Mouse (Mus musculus) bone marrow, adult 2 months (tissue): ENCODE data around the gene Cers5. TPM values are rescaled to one million over a fixed set of nuclear protein-coding genes. Genes with fewer than 3 reads are reported as not detected.
"Not testable (repeated sequence)": the region's sequence is repeated elsewhere in the genome, so short reads cannot be mapped to it uniquely, and the experiment has no call there.

ENCODE experiments used
- H3K27ac ChIP-seq: fragments of 200-500 bp; 2 replicates; pipeline ENCODE4 v1.5.1; 2012; ENCODE audit warnings: low read depth, mild to moderate bottlenecking, control low read depth, inconsistent platforms, low read length; ENCODE audit not compliant: control insufficient read depth, poor library complexity, insufficient read depth
- H3K4me1 ChIP-seq: fragments of 200-500 bp; 2 replicates; pipeline ENCODE4 v1.6.1; 2011; ENCODE audit warnings: low read length; ENCODE audit not compliant: control insufficient read depth, insufficient read depth
- H3K4me3 ChIP-seq: fragments of 200-500 bp; replicated peaks from 2 replicates; pipeline ENCODE3; 2011; ENCODE audit warnings: mild to moderate bottlenecking, low read depth, low read length, control low read depth; ENCODE audit not compliant: control insufficient read depth
- CTCF ChIP-seq: fragments of 200-500 bp; IDR thresholded peaks from 2 replicates; pipeline ENCODE4 v1.5.1; 2011; ENCODE audit warnings: low read length, control low read depth; ENCODE audit not compliant: control insufficient read depth, insufficient read depth
- POLR2A ChIP-seq: fragments of 200-500 bp; IDR thresholded peaks from 2 replicates; pipeline ENCODE4 v1.6.1; 2011; ENCODE audit warnings: low read depth, mild to moderate bottlenecking, control low read depth, low read length, borderline replicate concordance; ENCODE audit not compliant: control insufficient read depth
- WGBS: fragments of 180-500 bp; shearing (Covaris S2); methylation state at CpG from one replicate; pipeline ENCODE4 v1.1.7; 2018; 5-methylcytosine and 5-hydroxymethylcytosine counted together
- polyA plus RNA-seq: library from polyadenylated mRNA; stranded (reverse); fragments of >200 nt; gene quantifications from 2 replicates; pipeline ENCODE4 v1.2.4, GENCODE M21; 2011; ENCODE audit warnings: low replicate concordance; ENCODE audit not compliant: missing spikeins, insufficient read depth, insufficient read length

Gene Cers5
- polyA plus RNA-seq, 1 experiment = 33.1 TPM

DNA sequence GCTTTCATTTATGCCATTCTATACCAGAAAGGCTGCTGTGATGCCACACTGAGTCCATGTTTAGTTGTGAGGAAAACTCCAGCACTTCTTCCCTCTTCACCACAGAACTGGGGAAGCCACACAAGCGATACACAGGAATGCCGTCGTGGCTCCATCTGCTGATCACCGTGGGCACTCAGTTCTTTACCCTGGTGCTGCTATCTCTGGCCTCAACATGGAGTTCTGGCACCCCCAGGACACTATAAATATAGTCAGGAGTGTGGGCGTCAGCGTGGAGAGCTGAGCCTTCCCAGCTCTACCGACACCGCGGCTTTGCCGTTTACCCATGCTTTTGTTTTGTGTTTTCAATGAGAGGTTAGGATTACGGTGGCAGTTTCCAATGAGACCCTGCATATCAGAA is 36.0 kb downstream of the Cers5 start:
- TF ChIP-seq CTCF (no peak), POLR2A (no peak)
- no peak overlapping the region for H3K4me3 ChIP-seq
- no peak overlapping the region for H3K27ac ChIP-seq
- 89% methylated on average over 11 of the region's 11 CpGs for WGBS
- no peaks in the 10 kb centered on the region for H3K4me1 ChIP-seq

DNA sequence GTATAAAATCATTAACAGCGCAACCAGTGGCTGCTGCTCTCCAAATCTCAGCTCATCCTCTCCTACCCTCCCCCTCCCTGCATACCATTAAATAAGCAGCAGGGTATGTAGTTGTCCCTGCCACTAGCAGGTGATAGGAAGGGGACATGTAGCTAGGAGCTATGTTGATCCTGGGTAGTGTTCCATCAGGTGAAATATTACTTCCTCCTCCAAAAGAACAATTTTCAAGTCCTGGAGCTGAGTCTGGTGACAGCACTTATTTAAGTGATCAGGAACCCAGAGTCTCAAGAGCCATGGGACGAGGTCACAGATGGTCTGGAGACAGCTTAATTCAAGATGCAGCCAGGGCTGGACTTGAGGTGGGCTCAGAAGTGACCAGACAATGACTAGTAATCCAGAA is 37.1 kb downstream of the Cers5 start:
- Histone ChIP-seq H3K27ac (no peak overlapping the region), H3K4me1 (no peaks in the 10 kb centered on the region), H3K4me3 (no peak overlapping the region)
- no peak for TF ChIP-seq CTCF
- TF ChIP-seq POLR2A = no peak
- 90% methylated on average over 2 of the region's 2 CpGs for WGBS

DNA sequence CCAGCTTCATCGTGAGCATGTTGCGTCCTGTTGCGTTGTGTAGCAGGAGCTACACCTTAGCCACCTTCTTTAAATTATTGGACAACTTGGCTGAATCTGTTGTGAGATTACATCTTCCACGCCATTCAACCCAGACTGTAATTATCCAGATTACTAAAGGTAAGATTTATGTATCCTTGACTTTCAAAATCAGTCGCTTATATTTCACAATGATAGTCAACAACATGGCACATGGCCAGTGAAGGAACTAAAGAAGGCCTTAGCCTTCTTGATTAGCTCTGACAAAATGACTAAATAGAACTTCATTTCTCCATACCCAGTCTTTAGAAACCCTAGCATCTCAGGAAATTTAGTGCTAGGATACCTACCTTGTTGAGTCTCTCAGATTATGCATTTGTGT is 39.5 kb downstream of the Cers5 start:
- 82% methylated on average over 5 of the region's 5 CpGs for WGBS
- H3K4me3 ChIP-seq = no peak overlapping the region
- no peak for TF ChIP-seq POLR2A
- no peak for TF ChIP-seq CTCF

DNA sequence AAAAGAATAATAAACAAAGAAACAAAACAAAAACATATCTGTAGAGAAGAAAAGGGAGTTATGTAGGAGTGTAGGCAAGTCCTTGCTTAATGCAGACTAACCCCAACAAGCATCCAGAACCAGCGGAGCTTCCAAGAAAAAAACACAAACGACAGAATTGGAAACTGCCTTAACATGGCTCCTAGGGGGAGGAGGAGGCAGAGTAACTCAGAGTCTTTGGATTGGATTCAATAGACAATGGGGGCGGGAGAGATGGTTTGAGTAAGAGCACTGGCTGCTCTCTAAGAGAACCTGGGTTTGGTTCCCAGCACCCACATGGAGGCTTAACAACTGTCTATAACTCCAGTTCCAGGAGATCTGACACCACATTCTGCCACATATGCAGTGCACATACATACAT is 41.0 kb downstream of the Cers5 start:
- 86% methylated on average over 3 of the region's 3 CpGs for WGBS
- Histone ChIP-seq H3K4me3 (no peak overlapping the region), H3K27ac (no peak overlapping the region), H3K4me1 (no peaks in the 10 kb centered on the region)
- TF ChIP-seq CTCF (no peak), POLR2A (no peak)

More for the DNA sequence above, 39.5 kb downstream of the Cers5 start:
- no peaks in the 10 kb centered on the region for H3K4me1 ChIP-seq
- H3K27ac ChIP-seq = no peak overlapping the region

DNA sequence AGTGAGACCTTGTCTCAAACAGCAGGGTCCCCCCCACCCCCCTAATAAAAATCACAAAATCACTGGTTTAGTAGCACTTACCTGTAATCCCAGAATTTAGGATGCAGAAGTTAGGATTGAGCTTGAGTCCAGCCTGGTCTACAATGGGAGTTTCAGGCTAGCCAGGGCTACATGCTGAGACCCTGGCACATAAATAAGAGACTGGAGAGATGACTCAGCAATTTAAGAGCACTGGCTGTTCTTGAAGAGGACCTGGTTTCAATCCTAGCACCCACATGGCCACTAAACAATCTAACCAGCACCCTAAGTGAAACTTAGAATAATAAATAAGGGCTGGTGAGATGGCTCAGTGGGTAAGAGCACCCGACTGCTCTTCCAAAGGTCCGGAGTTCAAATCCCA is 41.5 kb downstream of the Cers5 start:
- TF ChIP-seq CTCF = no peak
- no peak for TF ChIP-seq POLR2A
- 85% methylated on average over 2 of the region's 2 CpGs for WGBS
- Histone ChIP-seq H3K27ac (no peak overlapping the region), H3K4me1 (no peaks in the 10 kb centered on the region; the same call in 1 of the 2 replicates), H3K4me3 (no peak overlapping the region)

DNA sequence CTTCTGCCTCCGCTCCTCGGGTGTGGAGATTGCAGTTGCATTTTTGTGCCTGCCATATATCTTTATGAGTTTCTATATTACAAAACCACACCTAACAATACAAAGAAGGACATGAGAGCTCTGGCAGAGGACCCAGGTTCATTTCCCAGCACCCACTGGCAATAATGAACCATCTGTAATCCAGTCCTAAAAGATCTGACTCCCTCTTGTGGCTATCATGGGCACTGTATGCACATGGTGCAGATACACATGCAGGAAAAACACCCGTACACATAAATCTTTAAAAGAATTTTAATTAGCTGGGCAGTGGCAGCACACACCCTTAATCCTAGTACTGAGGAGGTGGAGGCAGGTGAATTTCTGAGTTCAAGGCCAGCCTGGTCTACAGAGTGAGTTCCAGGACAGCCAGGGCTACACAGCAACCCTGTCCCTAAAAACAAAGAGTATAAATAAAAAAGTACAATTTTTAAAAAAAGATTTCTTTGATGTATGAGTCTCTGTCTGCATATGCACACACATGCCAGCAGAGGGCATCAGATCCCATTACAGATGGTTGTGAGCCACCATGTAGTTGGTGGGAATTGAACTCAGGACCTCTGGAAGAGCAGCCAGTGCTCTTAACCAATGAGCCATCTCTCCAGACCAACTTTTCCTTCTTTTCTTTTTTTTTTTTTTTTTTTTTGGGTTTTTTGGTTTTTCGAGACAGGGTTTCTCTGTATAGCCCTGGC is 43.5 kb downstream of the Cers5 start:
- TF ChIP-seq CTCF (no peak), POLR2A (no peak)
- Histone ChIP-seq H3K4me1 (no peaks in the 10 kb centered on the region; the same call in 1 of the 2 replicates), H3K4me3 (no peak overlapping the region), H3K27ac (no peak overlapping the region)
- 98% methylated on average over 4 of the region's 4 CpGs for WGBS

DNA sequence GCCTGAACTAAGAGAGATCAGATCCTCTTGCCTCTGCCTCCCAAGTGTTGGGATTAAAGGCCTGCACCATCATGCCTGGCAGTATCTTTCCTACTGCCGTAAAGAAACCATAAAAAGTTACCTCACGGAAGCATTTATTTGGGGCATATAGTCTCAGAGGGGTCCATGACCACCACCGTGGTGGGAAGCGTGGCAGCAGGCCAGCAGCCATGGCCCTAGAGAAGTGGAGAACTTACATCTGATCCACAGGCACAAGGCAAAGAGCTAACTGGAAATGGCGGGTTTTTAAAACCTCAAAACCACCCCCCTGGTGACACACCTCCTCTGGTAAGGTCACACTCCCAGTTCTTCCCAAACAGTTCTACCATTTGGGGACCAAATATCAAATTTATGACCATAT is 44.5 kb downstream of the Cers5 start:
- WGBS = 91% methylated on average over 5 of the region's 5 CpGs
- no peak overlapping the region for H3K4me3 ChIP-seq
- no peaks in the 10 kb centered on the region; the same call in 1 of the 2 replicates for H3K4me1 ChIP-seq
- TF ChIP-seq POLR2A (no peak), CTCF (no peak)
- no peak overlapping the region for H3K27ac ChIP-seq

DNA sequence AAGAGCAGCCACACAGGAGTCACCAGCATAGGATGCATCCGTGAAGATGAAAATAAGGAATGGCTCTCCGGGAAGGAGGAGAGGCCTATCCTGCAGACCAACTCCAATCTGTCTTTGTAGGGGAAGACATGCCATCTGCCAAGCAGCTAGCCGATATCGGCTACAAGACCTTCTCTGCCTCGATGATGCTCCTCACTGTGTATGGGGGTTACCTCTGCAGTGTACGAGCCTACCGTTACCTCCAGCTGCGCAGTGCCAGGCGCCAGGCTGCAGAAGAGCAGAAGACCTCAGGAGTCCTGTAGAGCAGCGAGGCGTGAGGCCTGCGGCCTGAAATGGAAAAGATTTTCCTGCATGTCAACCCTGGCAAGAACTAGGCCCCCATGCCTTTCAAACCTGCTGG is 45.2 kb downstream of the Cers5 start:
- no peaks in the 10 kb centered on the region; the same call in 1 of the 2 replicates for H3K4me1 ChIP-seq
- H3K27ac ChIP-seq = no peak overlapping the region
- H3K4me3 ChIP-seq = no peak overlapping the region
- WGBS = 94% methylated on average over 12 of the region's 12 CpGs
- TF ChIP-seq POLR2A = no peak
- TF ChIP-seq CTCF = no peak

DNA sequence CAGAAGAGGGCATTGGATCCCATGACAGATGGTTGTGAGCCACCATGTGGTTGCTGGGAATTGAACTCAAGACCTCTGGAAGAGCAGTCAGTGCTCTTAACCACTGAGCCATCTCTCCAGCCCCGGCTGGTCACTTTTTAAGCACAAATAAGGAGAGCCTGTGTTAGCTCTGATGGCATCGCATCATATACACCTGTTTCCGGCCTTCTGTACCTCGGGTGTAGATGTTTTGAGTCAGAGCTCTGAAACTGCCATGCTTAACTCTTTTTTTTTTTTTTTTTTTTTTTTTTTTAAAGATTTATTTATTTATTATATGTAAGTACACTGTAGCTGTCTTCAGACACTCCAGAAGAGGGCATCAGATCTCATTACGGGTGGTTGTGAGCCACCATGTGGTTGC is 45.6 kb downstream of the Cers5 start:
- H3K4me3 ChIP-seq, H3K4me1 ChIP-seq, H3K27ac ChIP-seq: not testable (repeated sequence)
- WGBS = 72% methylated on average over 5 of the region's 5 CpGs
